Mouse (Mus musculus) hematopoietic stem cell, adult 5-6 weeks (primary cell): ENCODE results near the gene Rgs6. TPM values are rescaled to one million over a fixed set of nuclear protein-coding genes. Genes with fewer than 3 reads are reported as not detected.

Source experiments
- ATAC-seq, 2 experiments: fragments of 125-278 bp in 1 of 2; replicated peaks in 1 of 2; 2 replicates each; pipeline ENCODE4 v1.8.0; 2016 to 2017; ENCODE audit warnings: inconsistent platforms in 2 of 2, mild to moderate bottlenecking in 2 of 2, moderate number of reproducible peaks in 2 of 2, low read depth in 1 of 2, moderate TSS enrichment in 1 of 2; ENCODE audit not compliant: low FRiP score in 2 of 2, poor library complexity in 2 of 2, severe bottlenecking in 2 of 2, insufficient read depth in 1 of 2, low TSS enrichment in 1 of 2
- total RNA-seq: library from RNA; stranded (forward); fragments of 172-1452, 232-1000 nt; gene quantifications from 2 replicates; pipeline ENCODE4 v1.2.3, GENCODE M21; 2017

Gene Rgs6
- total RNA-seq, 1 experiment from 2014 or later, result not detected

DNA sequence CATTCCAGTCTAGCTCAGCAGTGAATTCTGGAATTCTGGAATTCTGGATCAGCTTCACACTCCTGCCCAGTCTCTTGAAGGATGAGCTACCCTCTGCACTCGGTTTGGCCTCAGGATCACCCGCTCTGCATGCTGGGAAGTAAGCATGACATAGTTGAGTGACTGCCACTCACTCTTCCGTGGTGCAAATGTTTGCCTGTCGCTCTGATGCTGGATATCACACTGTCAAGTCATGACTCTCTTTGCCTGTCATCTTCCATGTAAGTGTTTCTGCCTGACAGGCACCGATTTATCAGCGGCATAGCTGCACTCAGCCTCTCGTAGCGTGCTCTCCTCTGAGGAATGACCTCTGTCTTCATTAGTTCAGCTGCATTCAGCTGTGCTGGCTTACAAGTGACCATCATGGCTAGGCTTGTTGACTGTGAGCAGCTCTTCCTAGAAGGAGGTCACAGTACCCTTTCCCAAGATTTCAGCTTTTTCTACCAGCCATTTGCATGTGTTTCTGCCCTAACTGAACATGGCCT lies 135.0 kb downstream of the Rgs6 start:
- no peak for ATAC-seq

DNA sequence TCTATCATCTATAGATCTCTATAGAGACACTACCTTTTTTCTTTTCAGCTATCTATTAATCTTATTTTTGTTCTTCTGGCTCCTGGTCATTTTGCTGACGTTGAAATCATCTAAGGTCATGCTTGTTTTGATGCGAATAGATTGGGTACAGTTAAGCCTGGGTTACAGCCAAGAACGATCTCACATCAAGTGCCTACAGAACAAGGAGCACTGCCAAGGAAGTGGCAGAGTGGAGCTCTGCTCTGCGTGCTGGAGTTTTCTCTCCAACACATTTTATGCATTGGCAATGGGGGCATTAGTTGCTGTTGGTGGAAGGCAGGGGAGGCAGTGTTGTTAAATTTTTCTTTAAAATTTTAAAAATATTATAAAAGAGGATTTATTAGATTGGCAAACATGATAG lies 138.2 kb downstream of the Rgs6 start:
- no peak for ATAC-seq

DNA sequence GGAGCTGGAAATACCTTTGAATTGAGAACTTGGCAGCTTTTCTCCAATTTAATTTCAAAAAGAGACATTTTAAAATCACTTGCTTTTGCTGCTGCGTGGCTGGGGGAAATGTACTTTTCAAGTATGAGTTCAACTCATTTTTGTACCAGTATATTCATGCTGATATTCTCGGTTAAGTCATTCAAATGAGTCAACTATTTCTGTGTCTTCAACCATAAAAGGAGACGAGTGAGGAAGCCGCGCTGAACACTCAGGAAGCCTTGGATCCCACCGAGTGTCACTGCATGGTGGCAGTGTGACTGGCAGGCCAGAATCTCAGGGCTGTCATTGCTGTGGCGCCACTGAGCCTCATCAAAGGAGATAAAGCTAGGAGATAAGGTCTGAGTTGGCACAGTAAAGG lies 143.5 kb downstream of the Rgs6 start:
- no peak for ATAC-seq

DNA sequence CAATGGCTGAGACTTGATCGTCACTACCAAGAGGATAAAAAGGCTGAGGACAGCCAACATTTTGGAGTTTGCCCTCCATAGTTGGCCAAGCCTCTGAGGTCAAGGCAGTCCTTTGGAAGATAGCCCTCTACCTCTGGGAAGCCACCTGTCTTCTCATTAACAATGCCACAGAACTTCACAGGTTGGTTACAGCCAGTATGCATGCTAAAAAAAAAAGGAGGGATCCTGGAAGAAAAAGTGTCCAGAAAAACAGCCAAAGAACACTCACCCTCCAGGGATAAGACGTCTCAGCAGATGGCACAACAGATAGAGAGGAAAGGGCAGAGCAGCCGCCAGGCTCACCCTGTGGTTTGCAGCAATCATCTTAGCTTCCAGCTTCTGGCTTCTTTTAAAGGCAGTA lies 154.9 kb downstream of the Rgs6 start:
- no peak for ATAC-seq

DNA sequence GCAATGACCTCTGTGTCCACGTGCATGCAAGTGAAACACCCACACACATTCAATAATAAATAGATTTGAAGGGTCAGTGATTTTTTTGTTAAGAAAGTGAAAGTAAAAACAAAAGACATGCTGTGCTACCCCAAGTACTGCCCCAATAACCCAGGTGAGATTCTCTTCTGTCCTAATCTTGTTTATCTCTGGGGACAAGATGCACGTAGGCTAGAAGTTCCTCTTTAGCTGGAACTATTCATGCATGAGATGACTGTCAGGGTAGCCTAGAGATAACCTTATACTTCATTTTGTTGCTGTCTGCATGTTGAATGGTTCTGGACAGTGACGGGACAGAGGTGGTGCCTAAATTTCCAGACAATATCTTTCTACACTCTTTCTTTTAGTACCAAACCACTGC lies 155.9 kb downstream of the Rgs6 start:
- no peak for ATAC-seq

DNA sequence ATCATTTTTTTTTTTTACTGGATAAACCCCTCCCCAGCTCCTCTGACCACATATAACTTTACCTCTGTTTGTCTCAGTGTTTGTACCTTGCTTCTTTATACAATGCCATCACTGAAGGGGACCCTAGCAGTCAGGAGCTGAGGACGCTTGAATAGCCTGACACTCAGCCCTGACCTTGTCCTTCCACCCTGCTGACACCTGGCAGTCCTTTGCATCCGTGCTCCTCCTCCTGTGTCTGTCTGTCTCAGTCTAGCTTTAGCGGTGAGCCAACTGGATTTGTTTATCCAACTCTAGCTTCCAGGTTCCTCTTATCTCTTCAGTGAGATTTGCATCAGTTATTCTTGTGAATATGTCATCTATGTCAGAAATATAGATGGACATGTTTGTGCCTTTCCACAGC lies 156.7 kb downstream of the Rgs6 start:
- no peak for ATAC-seq

DNA sequence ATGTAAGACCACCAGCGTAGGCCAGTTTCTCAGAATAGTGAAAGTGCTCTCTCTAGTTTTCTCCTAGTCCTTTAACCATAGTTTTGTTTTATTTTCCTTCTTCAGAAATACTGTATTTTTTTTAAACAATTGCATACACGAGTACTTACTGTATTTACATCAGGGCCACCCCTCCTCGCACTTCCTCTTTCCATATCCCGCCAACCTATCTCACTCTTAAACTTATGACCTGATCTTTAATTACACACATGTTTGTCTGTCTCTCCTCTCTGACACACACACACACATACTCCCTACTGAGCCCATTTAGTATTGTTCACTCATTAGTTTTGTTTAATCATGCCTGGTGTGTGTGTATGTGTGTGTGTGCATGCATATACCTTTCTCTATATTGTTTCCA lies 159.0 kb downstream of the Rgs6 start:
- no peak for ATAC-seq

DNA sequence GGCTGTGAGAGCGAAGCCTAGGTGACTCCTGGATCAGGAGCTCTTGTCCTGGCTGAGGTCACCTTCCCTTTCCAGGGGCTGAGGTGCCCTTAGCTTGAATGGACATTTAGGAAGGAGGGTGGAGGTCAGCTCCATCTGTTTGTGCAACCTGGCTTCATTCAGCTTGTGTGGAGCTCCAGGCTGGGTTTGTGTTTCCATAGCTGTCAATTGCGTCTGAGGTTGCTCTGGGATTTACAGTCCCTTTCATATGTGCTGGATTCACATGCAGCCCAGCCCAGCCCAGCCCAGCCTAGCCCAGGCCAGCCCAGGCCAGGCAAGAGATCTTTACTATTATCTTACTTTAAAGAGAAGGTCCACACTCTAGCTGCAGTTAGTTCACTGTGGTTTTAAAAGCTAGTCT lies 163.8 kb downstream of the Rgs6 start:
- ATAC-seq, result no peak

DNA sequence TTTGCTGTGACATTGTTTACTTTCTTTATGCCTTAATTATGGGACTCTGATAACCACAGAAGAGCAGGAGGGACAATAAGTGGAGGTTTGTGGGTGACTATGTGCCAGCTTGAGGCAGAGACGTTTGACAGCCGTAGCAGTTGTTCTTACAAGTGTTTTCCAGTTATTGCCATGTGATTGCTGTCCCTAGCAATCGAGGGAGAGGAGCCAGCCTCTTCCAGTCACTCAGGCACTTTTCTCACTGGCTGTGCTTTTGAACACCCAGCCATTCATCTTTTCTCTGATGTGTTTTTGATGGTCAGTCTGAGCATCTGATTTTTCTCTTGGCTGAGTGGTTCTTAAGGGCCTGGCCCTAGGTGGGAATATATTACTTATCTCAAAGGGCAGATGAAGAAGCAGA lies 166.4 kb downstream of the Rgs6 start:
- ATAC-seq, result no peak

DNA sequence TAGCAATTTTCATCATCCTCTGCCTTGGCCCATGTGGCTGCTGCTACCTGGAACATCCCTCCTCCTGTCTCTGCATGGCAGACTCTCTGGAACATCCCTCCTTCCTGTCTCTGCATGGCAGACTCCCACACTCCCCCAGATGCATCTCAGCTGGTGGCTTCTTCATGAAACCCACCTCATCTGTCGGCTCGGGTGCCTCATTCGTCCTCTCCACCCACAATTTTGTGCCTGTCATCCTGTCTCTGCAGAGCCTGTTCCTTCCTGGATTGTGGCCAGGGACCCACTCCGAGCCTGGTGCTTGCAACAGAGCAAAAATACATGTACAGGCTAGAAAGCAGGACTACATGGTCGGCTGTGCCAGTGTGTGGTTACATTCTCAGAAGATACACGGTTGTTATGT lies 168.7 kb downstream of the Rgs6 start:
- no peak for ATAC-seq

DNA sequence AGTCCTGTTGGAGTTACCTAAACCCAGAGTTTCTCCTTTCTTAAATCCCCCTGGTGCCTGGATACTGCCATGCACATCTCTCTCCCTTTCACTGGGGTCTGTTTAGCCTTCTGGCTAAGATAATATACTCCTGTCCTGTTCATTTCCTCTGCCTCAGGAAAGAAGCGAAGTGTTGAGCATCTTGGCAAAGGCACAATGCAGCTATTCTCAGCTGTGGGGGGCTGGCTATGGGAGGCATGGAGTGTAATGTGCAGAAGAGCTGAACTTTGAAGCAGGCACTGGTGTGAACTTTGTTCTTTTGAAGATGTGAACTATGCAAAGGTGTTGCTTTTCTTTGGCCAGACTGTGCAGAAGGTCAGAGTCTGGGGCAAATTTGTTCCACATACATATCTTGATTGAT lies 169.3 kb downstream of the Rgs6 start:
- ATAC-seq, result no peak

DNA sequence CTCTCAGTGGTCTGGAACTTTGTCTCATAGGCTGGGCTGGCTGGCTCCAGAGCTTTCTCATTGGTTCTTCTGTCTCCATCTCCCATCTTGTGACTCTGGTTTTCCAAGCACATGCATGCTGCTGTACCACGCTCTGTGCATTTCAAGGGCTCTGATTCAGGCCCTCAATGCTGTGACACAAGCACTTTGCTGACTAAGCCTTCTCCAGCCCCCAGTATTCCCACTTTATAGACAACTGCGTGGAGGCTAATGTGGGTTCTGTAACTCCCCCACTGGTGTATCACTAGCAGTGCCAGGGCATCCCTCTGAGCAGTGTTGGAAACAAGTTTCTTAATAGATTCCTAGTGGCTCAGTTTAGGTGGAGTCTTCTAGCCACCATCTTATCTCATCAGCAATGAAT lies 174.0 kb downstream of the Rgs6 start:
- ATAC-seq, result no peak

DNA sequence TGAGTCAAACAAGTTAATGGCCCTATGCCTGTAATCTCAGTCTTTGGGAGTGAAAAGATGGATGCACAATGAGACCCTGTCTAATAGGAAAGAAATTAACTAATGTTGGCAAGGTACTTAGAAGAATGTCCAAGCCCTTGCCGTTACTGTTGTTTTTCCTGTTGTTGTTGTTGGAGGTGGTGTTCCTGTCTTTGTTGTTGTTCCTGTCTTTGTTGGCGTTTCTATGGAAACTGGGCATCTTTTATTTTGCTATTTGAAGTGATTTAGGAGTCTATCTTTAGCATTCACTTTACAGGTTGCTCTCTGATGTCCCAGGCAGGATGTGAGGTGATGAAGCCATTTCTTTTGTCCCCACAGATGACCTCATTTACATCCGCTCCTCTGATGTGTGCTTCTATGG lies 180.6 kb downstream of the Rgs6 start:
- no peak for ATAC-seq

DNA sequence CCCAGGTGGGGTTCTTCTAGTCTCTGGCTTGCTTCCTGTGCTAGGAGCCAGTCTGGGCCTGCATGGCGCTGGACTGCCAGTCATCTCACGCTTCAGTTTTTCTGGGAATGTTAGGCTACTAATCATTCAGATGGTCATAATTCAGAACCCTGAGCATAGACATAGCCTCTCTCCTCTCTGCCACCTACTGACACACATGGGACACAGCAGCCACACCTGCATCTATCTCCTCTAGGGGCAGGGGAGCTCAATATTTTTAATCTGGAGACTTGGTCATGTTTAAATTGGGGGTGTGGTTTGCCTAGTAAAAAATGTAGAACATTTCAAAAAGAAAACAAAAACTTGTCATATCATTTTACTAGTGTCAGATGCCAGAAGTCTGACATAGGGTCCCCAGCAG lies 184.1 kb downstream of the Rgs6 start:
- no peak for ATAC-seq

DNA sequence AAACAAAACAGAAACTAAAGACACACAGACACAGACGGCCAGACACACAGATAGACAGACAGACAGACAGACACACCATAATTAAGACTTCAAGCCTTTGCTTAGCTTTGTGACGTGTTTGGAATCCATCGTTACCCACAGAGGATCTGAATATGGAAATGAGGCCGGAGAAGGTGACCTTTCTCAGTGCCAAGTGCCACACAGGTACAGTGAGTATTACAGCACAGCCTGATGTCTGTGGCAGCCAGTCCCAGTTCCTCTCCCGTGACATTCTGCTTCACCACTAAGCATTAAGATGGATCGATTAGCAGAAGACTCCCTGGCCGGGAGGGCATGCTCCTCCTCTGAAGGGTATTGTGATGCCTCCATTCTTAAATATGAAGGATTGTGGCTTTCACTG lies 186.5 kb downstream of the Rgs6 start:
- ATAC-seq, result no peak

DNA sequence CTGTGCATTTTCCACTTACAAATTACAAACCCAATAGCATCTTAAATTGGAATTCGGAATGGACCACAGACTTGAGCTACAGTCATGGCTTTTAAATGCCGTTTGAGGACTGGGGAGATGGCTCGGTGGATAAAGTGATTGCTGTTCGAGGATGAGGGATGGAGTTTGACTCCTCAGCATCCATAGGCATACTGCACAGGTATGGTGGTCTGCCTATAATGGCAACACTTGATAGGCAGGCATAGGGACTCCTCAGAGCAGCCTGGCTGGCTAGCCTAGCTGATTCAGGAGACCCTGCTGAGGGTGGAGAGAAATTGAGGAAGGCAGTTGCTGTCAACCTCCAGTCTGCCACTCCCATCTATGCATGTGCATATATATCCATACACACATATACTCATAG lies 188.6 kb downstream of the Rgs6 start:
- ATAC-seq, result no peak; a peak in 1 of 4 replicates

DNA sequence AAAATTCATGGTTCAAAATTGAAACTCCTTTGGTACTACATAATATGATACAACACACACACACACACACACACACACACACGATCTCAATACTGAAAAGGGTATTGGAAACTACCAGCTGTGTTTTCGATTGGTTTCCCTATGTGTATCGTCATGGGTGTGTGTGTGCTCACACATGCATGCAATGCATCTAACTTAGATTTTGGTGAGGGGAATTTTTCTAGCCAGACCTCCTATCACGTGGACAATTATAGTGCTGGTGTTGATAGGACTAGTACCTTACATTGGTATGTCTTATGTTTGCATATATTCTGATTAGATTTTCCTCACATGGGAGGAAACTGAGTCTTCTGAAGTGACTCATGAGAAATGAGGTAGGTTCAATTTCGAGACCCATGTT lies 192.8 kb downstream of the Rgs6 start:
- ATAC-seq, result no peak

DNA sequence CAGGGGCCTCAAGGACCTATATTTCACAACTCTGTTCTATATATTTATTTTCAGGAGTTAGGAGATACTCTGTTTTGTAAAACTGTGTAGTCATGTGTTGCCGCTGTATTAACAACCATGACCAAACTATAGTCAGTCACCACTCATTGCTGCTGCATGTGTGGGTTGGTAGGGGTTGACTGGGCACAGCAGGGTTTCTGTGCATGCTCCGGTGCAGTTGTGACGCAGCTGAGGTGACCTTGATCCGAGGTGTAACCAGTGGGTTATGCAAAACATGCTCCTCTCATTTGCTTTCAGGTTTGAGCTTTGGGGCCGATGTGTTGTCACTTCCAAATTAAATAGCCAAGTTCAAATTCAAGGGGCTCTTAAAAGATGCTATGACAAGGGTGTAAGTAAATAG lies 193.3 kb downstream of the Rgs6 start:
- no peak for ATAC-seq

DNA sequence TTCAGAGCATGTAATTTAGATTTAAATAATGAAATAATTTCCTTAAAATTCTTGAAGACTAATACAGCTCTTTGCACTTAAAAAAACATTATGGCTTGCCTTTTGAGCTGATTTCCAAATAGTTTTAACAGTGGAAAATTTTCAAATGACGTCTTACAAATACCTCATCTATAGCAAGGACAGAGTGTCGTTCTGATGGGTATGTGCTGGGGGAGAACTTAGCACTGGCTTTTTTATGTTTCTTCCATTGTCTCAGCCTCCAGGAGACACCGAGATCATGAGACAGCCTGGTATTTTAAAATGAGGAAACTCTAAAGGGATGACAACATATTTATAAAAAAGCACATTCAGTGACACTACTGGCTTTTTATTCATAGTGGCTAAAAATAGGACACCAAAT lies 204.0 kb downstream of the Rgs6 start:
- ATAC-seq, result no peak

DNA sequence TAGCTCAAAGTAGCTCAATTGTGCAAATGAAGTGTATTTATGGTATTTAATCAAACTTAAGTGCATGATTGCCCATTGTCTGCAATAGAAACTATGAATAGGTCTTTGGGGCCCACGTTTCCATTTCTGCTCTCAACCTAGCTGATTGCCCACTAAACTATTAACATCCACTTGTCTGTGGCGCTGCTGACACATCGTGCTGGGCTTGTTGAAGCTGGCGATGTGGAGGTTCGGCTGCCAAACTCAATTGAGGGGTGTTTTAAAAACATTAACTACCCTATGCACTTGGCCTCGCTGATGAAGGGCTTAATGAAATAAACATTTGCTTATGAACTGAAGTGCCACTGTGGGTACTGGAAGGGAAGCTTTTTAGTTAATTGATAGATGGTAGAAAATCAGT lies 211.8 kb downstream of the Rgs6 start:
- ATAC-seq, result no peak
